Mouse (Mus musculus): ENCODE measurements at regions not wholly inside any gene's neighbourhood (a gene's known extent, or its start where the extent isn't known, plus 50 kb on each side); places are given as distances from the start of the nearest gene placed in this dataset.

DNA sequence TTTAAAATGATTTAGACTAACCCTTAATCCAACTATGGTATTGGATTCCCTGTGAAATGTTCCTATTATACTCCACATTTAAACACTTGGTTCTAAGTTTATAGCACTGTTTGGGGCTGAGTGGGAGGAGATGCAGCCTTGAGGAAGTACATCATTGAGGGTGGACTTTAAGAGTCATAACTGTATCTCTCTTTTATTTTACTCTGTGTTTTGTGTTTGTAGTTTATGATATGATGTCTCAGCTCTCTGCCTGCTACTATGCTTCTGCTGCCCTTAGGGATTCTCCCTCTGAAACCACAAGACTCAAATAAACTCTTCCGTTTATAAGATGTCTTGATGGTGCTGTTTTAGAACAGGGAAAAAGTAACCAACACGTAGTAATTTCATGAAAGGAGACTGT lies 797.7 kb upstream of the Sel1l start:
- DNase-seq (ENCODE audit: low read depth, low spot score) = no peak

DNA sequence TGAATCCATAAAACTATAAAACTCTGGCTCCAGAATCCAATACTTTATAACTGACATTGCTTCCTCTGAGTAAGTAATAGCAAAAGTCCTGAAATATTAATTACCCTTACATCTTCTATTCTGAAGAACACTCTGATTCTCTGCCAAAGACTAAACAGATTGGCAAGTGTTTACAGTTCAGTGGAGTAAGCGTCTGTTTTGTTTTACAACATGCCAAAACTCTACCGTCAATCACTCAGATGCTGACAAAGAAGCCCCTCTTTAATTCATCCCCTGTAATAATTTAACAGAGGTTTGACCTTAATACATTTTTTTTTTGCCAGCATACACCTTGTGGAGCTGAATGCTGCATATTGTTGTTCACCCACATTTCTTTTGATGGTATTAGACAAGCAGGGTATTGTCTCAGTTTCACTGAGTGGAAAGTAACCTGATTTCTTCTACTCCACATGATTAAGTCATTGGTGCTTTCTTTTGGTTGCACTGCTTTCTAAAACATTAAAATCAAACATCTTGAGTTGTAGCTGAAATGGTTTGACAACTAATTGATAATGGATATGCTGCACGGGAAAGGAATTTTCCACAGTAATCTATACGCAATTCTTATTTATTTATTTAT lies 796.2 kb upstream of the Sel1l start:
- DNase-seq (ENCODE audit: low read depth, low spot score) = no peak

DNA sequence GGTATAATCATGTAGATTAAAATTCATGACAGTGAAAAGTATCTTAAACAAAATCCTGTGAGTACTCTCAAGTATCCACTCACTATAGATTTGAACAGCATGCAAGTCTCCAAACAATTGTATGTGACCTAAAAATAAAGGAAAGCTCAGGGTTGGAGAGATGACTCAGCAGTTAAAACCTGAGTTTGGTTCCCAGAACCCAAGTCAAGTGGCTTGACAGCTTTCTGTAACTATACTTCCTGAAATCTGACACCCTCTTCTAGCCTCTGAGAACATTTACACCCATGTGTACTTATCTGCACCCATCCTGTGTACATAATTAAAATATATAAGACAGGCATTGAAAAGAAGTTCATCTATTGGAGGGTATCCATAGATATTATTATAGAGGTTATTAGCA lies 770.2 kb upstream of the Sel1l start:
- no peak for DNase-seq (ENCODE audit: low read depth, low spot score)

GRCm38 (mm10) chr12:92618519-92618918 lies 769.6 kb upstream of the Sel1l start:
- DNase-seq (ENCODE audit: low read depth, low spot score) = no peak

- DNase-seq (ENCODE audit: low read depth, low spot score) = no peak
These were observed 752.7 kb upstream of the Sel1l start for GRCm38 (mm10) chr12:92601673-92602072.

GRCm38 (mm10) chr12:92589725-92590124 lies 740.8 kb upstream of the Sel1l start:
- no peak for DNase-seq (ENCODE audit: low read depth, low spot score)

DNA sequence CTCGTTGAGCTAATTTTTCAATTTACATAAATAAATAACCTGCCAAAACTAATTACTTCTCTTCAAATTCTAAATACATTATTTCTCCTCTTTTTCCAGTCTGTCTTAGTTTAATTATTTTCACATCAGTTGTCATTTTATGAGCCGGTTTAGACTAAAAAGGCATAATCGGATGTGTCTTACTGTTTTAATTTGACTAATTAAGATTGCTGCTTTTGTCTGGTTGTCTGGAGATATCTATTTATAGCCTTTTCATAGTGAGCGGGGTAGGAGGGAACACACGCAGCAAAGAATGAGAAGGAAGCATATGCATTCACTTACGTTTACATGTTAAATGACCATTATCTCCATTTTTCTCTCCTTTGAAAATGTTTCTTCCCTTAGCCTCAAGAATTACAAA lies 740.3 kb upstream of the Sel1l start:
- no peak for DNase-seq (ENCODE audit: low read depth, low spot score)

- DNase-seq (ENCODE audit: low read depth, low spot score) = no peak
These were observed 729.6 kb upstream of the Sel1l start for GRCm38 (mm10) chr12:92578596-92578995.
